Mouse (Mus musculus): Measurements from ENCODE around the gene Glt1d1. TPM values are rescaled to one million over a fixed set of nuclear protein-coding genes. Genes with fewer than 3 reads are reported as not detected.
A peak's percentile ranks its signal among the peaks of the same experiment; 100 is the strongest.
"Not testable (repeated sequence)": the region's sequence is repeated elsewhere in the genome, so short reads cannot be mapped to it uniquely, and the experiment has no call there.

Glt1d1 gene
- polyA plus RNA-seq, 1 experiment from 2014 or later: 1.8 TPM

GRCm38 (mm10) chr5:127700156-127700555 lies 68.1 kb downstream of the Glt1d1 start:
- Histone ChIP-seq H3K4me3 (replicated peaks) (no peak overlapping the region), H3K9me3 (replicated peaks) (no peaks in the 10 kb centered on the region), H3K9ac (replicated peaks) (no peak overlapping the region), H3K27ac (replicated peaks) (no peak overlapping the region), H3K4me2 (no peak overlapping the region), H3K4me1 (no peaks in the 10 kb centered on the region), H3K36me3 (no peaks in the 10 kb centered on the region), H3K27me3 (replicated peaks) (no peaks in the 10 kb centered on the region)
- WGBS: 82% methylated on average over 6 of the region's 6 CpGs
- ATAC-seq (ENCODE audit: low FRiP score): no peak

GRCm38 (mm10) chr5:127703609-127704180 lies 71.6 kb downstream of the Glt1d1 start:
- no peak for ATAC-seq (ENCODE audit: low FRiP score)
- H3K4me2 ChIP-seq: no peak overlapping the region
- H3K36me3 ChIP-seq: no peaks in the 10 kb centered on the region
- no peaks in the 10 kb centered on the region for H3K9me3 ChIP-seq (replicated peaks)
- H3K27ac ChIP-seq (replicated peaks): no peak overlapping the region
- 67% methylated on average over 9 of the region's 9 CpGs for WGBS
- H3K4me3 ChIP-seq (replicated peaks): no peak overlapping the region
- H3K9ac ChIP-seq (replicated peaks): no peak overlapping the region
- no peaks in the 10 kb centered on the region for H3K4me1 ChIP-seq
- H3K27me3 ChIP-seq (replicated peaks): no peaks in the 10 kb centered on the region

- Histone ChIP-seq H3K4me1 (no peaks in the 10 kb centered on the region), H3K4me3 (replicated peaks) (no peak overlapping the region), H3K36me3 (no peaks in the 10 kb centered on the region), H3K27ac (replicated peaks) (no peak overlapping the region), H3K9ac (replicated peaks) (no peak overlapping the region), H3K27me3 (replicated peaks) (no peaks in the 10 kb centered on the region), H3K4me2 (no peak overlapping the region), H3K9me3 (replicated peaks) (no peaks in the 10 kb centered on the region)
- 96% methylated on average over 9 of the region's 9 CpGs for WGBS
- ATAC-seq (ENCODE audit: low FRiP score): no peak
These were observed 73.2 kb downstream of the Glt1d1 start for GRCm38 (mm10) chr5:127705225-127705624.

- WGBS: 94% methylated on average over 8 of the region's 8 CpGs
- H3K4me2 ChIP-seq: no peak overlapping the region
- no peak for ATAC-seq (ENCODE audit: low FRiP score)
- no peaks in the 10 kb centered on the region for H3K9me3 ChIP-seq (replicated peaks)
- H3K27ac ChIP-seq (replicated peaks): no peak overlapping the region
- H3K9ac ChIP-seq (replicated peaks): no peak overlapping the region
- no peaks in the 10 kb centered on the region for H3K27me3 ChIP-seq (replicated peaks)
- H3K4me1 ChIP-seq: no peaks in the 10 kb centered on the region
- H3K4me3 ChIP-seq (replicated peaks): no peak overlapping the region
- H3K36me3 ChIP-seq: no peaks in the 10 kb centered on the region
These were observed 73.9 kb downstream of the Glt1d1 start for GRCm38 (mm10) chr5:127705976-127706375.

GRCm38 (mm10) chr5:127708143-127708542 lies 76.1 kb downstream of the Glt1d1 start:
- ATAC-seq (ENCODE audit: low FRiP score): no peak
- WGBS: 80% methylated on average over 9 of the region's 9 CpGs
- H3K9ac ChIP-seq (replicated peaks): no peak overlapping the region
- H3K36me3 ChIP-seq: no peaks in the 10 kb centered on the region
- H3K4me2 ChIP-seq: no peak overlapping the region
- no peaks in the 10 kb centered on the region for H3K4me1 ChIP-seq
- no peak overlapping the region for H3K27ac ChIP-seq (replicated peaks)
- no peak overlapping the region for H3K4me3 ChIP-seq (replicated peaks)
- H3K27me3 ChIP-seq (replicated peaks): no peaks in the 10 kb centered on the region
- peaks cover 4% of the 10 kb centered on the region; the same call in 1 of the 2 replicates for H3K9me3 ChIP-seq (replicated peaks)

- no peaks in the 10 kb centered on the region for H3K36me3 ChIP-seq
- H3K4me1 ChIP-seq: no peaks in the 10 kb centered on the region
- WGBS: 85% methylated on average over 7 of the region's 7 CpGs
- ATAC-seq (ENCODE audit: low FRiP score): no peak
- no peak overlapping the region for H3K27ac ChIP-seq (replicated peaks)
- no peak overlapping the region for H3K9ac ChIP-seq (replicated peaks)
- H3K4me3 ChIP-seq (replicated peaks): no peak overlapping the region
- H3K4me2 ChIP-seq: no peak overlapping the region
- peaks cover 4% of the 10 kb centered on the region; the same call in 1 of the 2 replicates for H3K9me3 ChIP-seq (replicated peaks)
- no peaks in the 10 kb centered on the region for H3K27me3 ChIP-seq (replicated peaks)
These were observed 83.0 kb downstream of the Glt1d1 start for GRCm38 (mm10) chr5:127714783-127715704.

- no peak overlapping the region for H3K4me3 ChIP-seq (replicated peaks)
These were observed 88.7 kb downstream of the Glt1d1 start for GRCm38 (mm10) chr5:127720591-127721379.

GRCm38 (mm10) chr5:127722171-127722570 lies 90.1 kb downstream of the Glt1d1 start:
- H3K4me3 ChIP-seq (replicated peaks); ATAC-seq (ENCODE audit: low FRiP score): not testable (repeated sequence)

More at GRCm38 (mm10) chr5:127720591-127721379, 88.7 kb downstream of the Glt1d1 start:
- H3K9ac ChIP-seq (replicated peaks): no peak overlapping the region
- peak overlapping the region; percentile 35 for H3K4me2 ChIP-seq
- H3K9me3 ChIP-seq (replicated peaks): no peaks in the 10 kb centered on the region
- H3K4me1 ChIP-seq: no peaks in the 10 kb centered on the region
- ATAC-seq (ENCODE audit: low FRiP score): no peak
- 40% methylated on average over 15 of the region's 15 CpGs for WGBS
- no peaks in the 10 kb centered on the region for H3K27me3 ChIP-seq (replicated peaks)
- no peaks in the 10 kb centered on the region for H3K36me3 ChIP-seq
- no peak overlapping the region for H3K27ac ChIP-seq (replicated peaks)

GRCm38 (mm10) chr5:127730351-127730750 lies 98.3 kb downstream of the Glt1d1 start:
- 92% methylated on average over 2 of the region's 2 CpGs for WGBS
- Histone ChIP-seq H3K9me3 (replicated peaks) (no peaks in the 10 kb centered on the region), H3K4me3 (replicated peaks) (no peak overlapping the region), H3K4me2 (no peak overlapping the region), H3K27me3 (replicated peaks) (no peaks in the 10 kb centered on the region), H3K36me3 (no peaks in the 10 kb centered on the region), H3K9ac (replicated peaks) (no peak overlapping the region), H3K27ac (replicated peaks) (no peak overlapping the region), H3K4me1 (no peaks in the 10 kb centered on the region)
- no peak for ATAC-seq (ENCODE audit: low FRiP score)

More at GRCm38 (mm10) chr5:127722171-127722570, 90.1 kb downstream of the Glt1d1 start:
- H3K36me3 ChIP-seq; H3K4me1 ChIP-seq; H3K4me2 ChIP-seq; H3K27me3 ChIP-seq (replicated peaks); H3K9ac ChIP-seq (replicated peaks); H3K9me3 ChIP-seq (replicated peaks); H3K27ac ChIP-seq (replicated peaks): not testable (repeated sequence)
- WGBS: 98% methylated on average over 12 of the region's 12 CpGs

- Histone ChIP-seq H3K27ac (replicated peaks) (no peak overlapping the region), H3K4me1 (no peaks in the 10 kb centered on the region), H3K4me2 (no peak overlapping the region), H3K27me3 (replicated peaks) (no peaks in the 10 kb centered on the region), H3K9me3 (replicated peaks) (no peaks in the 10 kb centered on the region; the same call in 1 of the 2 replicates), H3K4me3 (replicated peaks) (no peak overlapping the region), H3K9ac (replicated peaks) (no peak overlapping the region), H3K36me3 (no peaks in the 10 kb centered on the region)
- no peak for ATAC-seq (ENCODE audit: low FRiP score)
- WGBS: 65% methylated on average over 16 of the region's 16 CpGs
These were observed 109.3 kb downstream of the Glt1d1 start for GRCm38 (mm10) chr5:127741331-127741730.

- not testable (repeated sequence) for H3K4me2 ChIP-seq; H3K9ac ChIP-seq (replicated peaks); ATAC-seq (ENCODE audit: low FRiP score); H3K27ac ChIP-seq (replicated peaks); H3K4me3 ChIP-seq (replicated peaks); H3K9me3 ChIP-seq (replicated peaks); H3K27me3 ChIP-seq (replicated peaks); H3K36me3 ChIP-seq
- H3K4me1 ChIP-seq: peaks cover 15% of the 10 kb centered on the region
- WGBS: 90% methylated on average over 3 of the region's 3 CpGs
These were observed 117.5 kb downstream of the Glt1d1 start for GRCm38 (mm10) chr5:127749540-127749939.
